Mouse (Mus musculus) urinary bladder, adult 2 months (tissue): Measurements from ENCODE around the gene Chmp2a. TPM values are rescaled to one million over a fixed set of nuclear protein-coding genes. Genes with fewer than 3 reads are reported as not detected.

Source experiments
- DNase-seq: peaks from one replicate; pipeline ENCODE4 v3.0.0; 2022; ENCODE audit warnings: low spot score
- polyA plus RNA-seq: library from polyadenylated mRNA; depleted of rRNA; stranded (reverse); fragments of >200 nt; gene quantifications from 2 replicates; pipeline ENCODE4 v1.2.3, GENCODE M21; 2012; rRNA removed

Gene Chmp2a
- polyA plus RNA-seq, 1 experiment, result 257 TPM

- DNase-seq, result no peak
Measured at GRCm38 (mm10) chr7:13003380-13003779, 31.2 kb downstream of the Chmp2a start.

GRCm38 (mm10) chr7:13001584-13001983, 33.0 kb downstream of the Chmp2a start:
- no peak for DNase-seq

- DNase-seq, result no peak
Measured at GRCm38 (mm10) chr7:12998851-12999250, 35.8 kb downstream of the Chmp2a start, which contains the start of gene Trim28. Trim28 (plus strand) TSS chr7:12999114.

- no peak for DNase-seq
Measured at GRCm38 (mm10) chr7:12998053-12998452, 36.6 kb downstream of the Chmp2a start, which contains the start of gene Slc27a5. Slc27a5 (minus strand) TSS chr7:12998192.

- no peak for DNase-seq
Measured at GRCm38 (mm10) chr7:12997230-12997629, 37.4 kb downstream of the Chmp2a start.

GRCm38 (mm10) chr7:12995862-12996261, 38.7 kb downstream of the Chmp2a start:
- no peak for DNase-seq

- DNase-seq, result no peak
Measured at GRCm38 (mm10) chr7:12993148-12993547, 41.5 kb downstream of the Chmp2a start.

GRCm38 (mm10) chr7:12992222-12992621, 42.4 kb downstream of the Chmp2a start:
- DNase-seq, result no peak

GRCm38 (mm10) chr7:12987409-12988189, 47.0 kb downstream of the Chmp2a start:
- no peak for DNase-seq

- no peak for DNase-seq
Measured at GRCm38 (mm10) chr7:12986906-12987305, 47.7 kb downstream of the Chmp2a start.

- DNase-seq, result no peak
Measured at GRCm38 (mm10) chr7:12985724-12986123, 48.9 kb downstream of the Chmp2a start.

Other genes with a start within 250 kb of the Chmp2a start
- 3.2 and 3.8 TPM in 2 replicates for gene Zscan18, start 231.2 kb downstream of the Chmp2a start, polyA plus RNA-seq
- 12.3 and 13.9 TPM in 2 replicates for gene Zfp329, start 215.9 kb downstream of the Chmp2a start, polyA plus RNA-seq
- 21.9 and 22.2 TPM in 2 replicates for gene Zfp110, start 200.0 kb downstream of the Chmp2a start, polyA plus RNA-seq
- gene Zfp128, start 153.6 kb downstream of the Chmp2a start, polyA plus RNA-seq, result 2.5 TPM in 2 replicates
- 11.4 and 12.3 TPM in 2 replicates for gene Zscan22, start 137.0 kb downstream of the Chmp2a start, polyA plus RNA-seq
- gene Rps5, start 112.5 kb downstream of the Chmp2a start, polyA plus RNA-seq, result 2,520 and 2,810 TPM in 2 replicates
- 2.1 and 2.3 TPM in 2 replicates for gene Rnf225, start 107.4 kb downstream of the Chmp2a start, polyA plus RNA-seq
- gene Zfp324, start 69.0 kb downstream of the Chmp2a start, polyA plus RNA-seq, result 4.6 and 4.7 TPM in 2 replicates
- gene Zfp446, start 57.0 kb downstream of the Chmp2a start, polyA plus RNA-seq, result 6.3 and 6.9 TPM in 2 replicates
- 0.31 and 0.55 TPM in 2 replicates for gene Slc27a5, start 36.6 kb downstream of the Chmp2a start, polyA plus RNA-seq
- 186 and 190 TPM in 2 replicates for gene Trim28, start 35.7 kb downstream of the Chmp2a start, polyA plus RNA-seq
- 11.7 and 13.2 TPM in 2 replicates for gene Zbtb45, start 24.8 kb downstream of the Chmp2a start, polyA plus RNA-seq
- 164 and 172 TPM in 2 replicates for gene Ube2m, start 3.5 kb upstream of the Chmp2a start, polyA plus RNA-seq
- gene Mzf1, start 20.0 kb upstream of the Chmp2a start, polyA plus RNA-seq, result 1.2 and 1.3 TPM in 2 replicates
- gene Vmn1r85, start 60.4 kb upstream of the Chmp2a start, polyA plus RNA-seq, result not detected in 2 replicates
- gene Vmn1r86, start 85.1 kb upstream of the Chmp2a start, polyA plus RNA-seq, result not detected in 2 replicates
- gene Vmn1r87, start 105.3 kb upstream of the Chmp2a start, polyA plus RNA-seq, result not detected in 2 replicates
- gene Vmn1r88, start 124.8 kb upstream of the Chmp2a start, polyA plus RNA-seq, result not detected in 2 replicates
- not detected in 2 replicates for gene Vmn1r89, start 178.2 kb upstream of the Chmp2a start, polyA plus RNA-seq
- gene Lig1, start 242.5 kb upstream of the Chmp2a start, polyA plus RNA-seq, result 9.1 and 10.2 TPM in 2 replicates
- gene Zswim9, start 243.9 kb upstream of the Chmp2a start, polyA plus RNA-seq, result 4.2 and 7.9 TPM in 2 replicates